Mouse (Mus musculus) Muller cell, postnatal 12 days (primary cell): ENCODE data around the gene Wfdc3.
A peak's percentile ranks its signal among the peaks of the same experiment; 100 is the strongest.

Experiments used
- DNase-seq: peaks from one replicate; pipeline ENCODE4 v3.0.0-alpha.2; 2015; ENCODE audit errors: inconsistent ontology term

The Wfdc3 gene

GRCm38 (mm10) chr2:164745843-164746479, at the start of gene Wfdc3, which contains the start of gene Dnttip1:
Gene Wfdc3 (minus strand): TSS chr2:164745931.
Gene Dnttip1 (plus strand): TSS chr2:164745983.
- DNase-seq: peak; percentile 94

- peak; percentile 84 for DNase-seq
Observed at GRCm38 (mm10) chr2:164794293-164794692, 48.6 kb upstream of the Wfdc3 start.

GRCm38 (mm10) chr2:164793772-164794171, 48.0 kb upstream of the Wfdc3 start:
- no peak for DNase-seq

GRCm38 (mm10) chr2:164793236-164793635, 47.5 kb upstream of the Wfdc3 start:
- peak; percentile 71 for DNase-seq

- DNase-seq: no peak
Observed at GRCm38 (mm10) chr2:164792400-164793190, 46.9 kb upstream of the Wfdc3 start.

GRCm38 (mm10) chr2:164791841-164792261, 46.1 kb upstream of the Wfdc3 start:
- DNase-seq: no peak

- no peak for DNase-seq
Observed at GRCm38 (mm10) chr2:164790451-164790850, 44.7 kb upstream of the Wfdc3 start.

- no peak for DNase-seq
Observed at GRCm38 (mm10) chr2:164788411-164788810, 42.7 kb upstream of the Wfdc3 start.

GRCm38 (mm10) chr2:164787779-164788178, 42.0 kb upstream of the Wfdc3 start:
- no peak for DNase-seq

GRCm38 (mm10) chr2:164787032-164787431, 41.3 kb upstream of the Wfdc3 start:
- no peak for DNase-seq

GRCm38 (mm10) chr2:164786388-164786885, 40.7 kb upstream of the Wfdc3 start:
- DNase-seq: no peak

- peak; percentile 98 for DNase-seq
Observed at GRCm38 (mm10) chr2:164785481-164786387, 40.0 kb upstream of the Wfdc3 start, which contains the start of gene Snx21. Gene Snx21 (plus strand): TSS chr2:164785823.

GRCm38 (mm10) chr2:164784869-164785420, 39.2 kb upstream of the Wfdc3 start:
- DNase-seq: no peak

- no peak for DNase-seq
Observed at GRCm38 (mm10) chr2:164783926-164784581, 38.3 kb upstream of the Wfdc3 start.

GRCm38 (mm10) chr2:164781876-164782275, 36.1 kb upstream of the Wfdc3 start:
- no peak for DNase-seq

GRCm38 (mm10) chr2:164779481-164780086, 33.9 kb upstream of the Wfdc3 start, which contains the start of gene Tnnc2:
Gene Tnnc2 (minus strand): TSS chr2:164779967.
- DNase-seq: no peak

- DNase-seq: no peak
Observed at GRCm38 (mm10) chr2:164778809-164779208, 33.1 kb upstream of the Wfdc3 start.

GRCm38 (mm10) chr2:164778015-164778287, 32.2 kb upstream of the Wfdc3 start:
- DNase-seq: no peak

GRCm38 (mm10) chr2:164777246-164778014, 31.7 kb upstream of the Wfdc3 start:
- no peak for DNase-seq

- DNase-seq: no peak
Observed at GRCm38 (mm10) chr2:164776801-164777200, 31.1 kb upstream of the Wfdc3 start.
